22 mouse cellular contexts compared by ENCODE assay signal in the genomic region with DNA sequence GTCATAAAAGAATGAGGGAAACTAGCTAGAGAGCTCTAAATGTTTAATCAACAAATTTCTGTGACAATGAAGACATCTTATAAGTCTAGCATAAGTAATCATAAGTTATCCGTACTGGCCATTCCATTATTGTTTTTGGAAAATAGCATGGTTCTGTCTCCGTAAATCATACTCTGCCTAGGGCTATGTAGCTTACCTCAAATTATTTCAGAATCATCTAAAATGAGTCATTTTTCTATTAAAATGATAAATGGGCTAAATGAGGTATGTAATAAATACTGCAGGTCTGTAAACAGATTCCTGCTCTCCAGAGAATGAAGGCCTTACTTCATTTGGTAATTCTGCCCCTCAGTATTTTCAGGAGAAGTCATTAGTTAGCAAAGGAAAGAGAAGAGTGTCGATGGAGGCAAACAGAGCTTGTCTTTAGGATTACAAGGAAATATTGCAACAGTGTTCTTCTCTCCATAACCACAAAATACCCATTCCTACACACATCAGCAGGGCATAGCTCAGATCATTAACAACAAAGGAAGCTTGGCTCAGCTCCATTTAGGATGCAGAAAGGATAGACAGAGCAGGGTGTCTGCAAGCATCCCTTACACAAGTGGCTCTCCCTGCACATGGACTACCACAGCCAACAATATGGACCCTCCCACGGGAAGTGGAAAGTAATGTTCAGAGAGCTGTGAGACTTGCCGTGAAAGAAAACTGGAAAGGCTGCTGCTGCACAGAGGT.
"Had no signal": no experiment of that assay in that cellular context is flagged by ENCODE, and none has a peak within 500 bp of the region (broad histone marks: within the 10 kb centered on the region; RNA-seq: fewer than 3 reads in every experiment).

No protein-coding gene starts in this region.

- H3K27ac ChIP-seq: limb, embryonic 10.5 days; limb, embryonic 13.5 days; liver, embryonic 12.5 days; liver, embryonic 15.5 days; lung, embryonic 15.5 days; midbrain, embryonic 10.5 days; midbrain, embryonic 13.5 days; neural tube, embryonic 15.5 days; stomach, embryonic 15.5 days had no signal

- H3K27me3 ChIP-seq: limb, embryonic 13.5 days; liver, embryonic 12.5 days; liver, embryonic 15.5 days; lung, embryonic 15.5 days; megakaryocyte, embryonic 14.5 days; midbrain, embryonic 13.5 days; neural tube, embryonic 15.5 days; stomach, embryonic 15.5 days had no signal

- H3K36me3 ChIP-seq: limb, embryonic 10.5 days; limb, embryonic 13.5 days; liver, embryonic 15.5 days; lung, embryonic 15.5 days; midbrain, embryonic 10.5 days; midbrain, embryonic 13.5 days; neural tube, embryonic 15.5 days; stomach, embryonic 15.5 days had no signal

- ATAC-seq: liver, embryonic 12.5 days; midbrain, embryonic 13.5 days; midbrain, embryonic 16.5 days had no signal

- H3K9me3 ChIP-seq: limb, embryonic 10.5 days; limb, embryonic 13.5 days; liver, embryonic 12.5 days; liver, embryonic 15.5 days; lung, embryonic 15.5 days; megakaryocyte, embryonic 14.5 days; midbrain, embryonic 10.5 days; midbrain, embryonic 13.5 days; neural tube, embryonic 15.5 days; stomach, embryonic 15.5 days had no signal

- H3K4me3 ChIP-seq: limb, embryonic 10.5 days; limb, embryonic 13.5 days; liver, embryonic 12.5 days; liver, embryonic 15.5 days; lung, embryonic 15.5 days; megakaryocyte, embryonic 14.5 days; midbrain, embryonic 10.5 days; midbrain, embryonic 13.5 days; myocyte; neural tube, embryonic 15.5 days; stomach, embryonic 15.5 days had no signal

- H3K4me1 ChIP-seq: liver, embryonic 15.5 days; lung, embryonic 15.5 days had no signal

- H3K4me2 ChIP-seq: limb, embryonic 13.5 days; liver, embryonic 12.5 days; liver, embryonic 15.5 days; lung, embryonic 15.5 days; midbrain, embryonic 13.5 days; neural tube, embryonic 15.5 days; stomach, embryonic 15.5 days had no signal

- DNase-seq: kidney, adult 8-10 months; kidney, postnatal 36 days; liver; lung, adult 18-20 months; lung, postnatal 10 days; lung, postnatal 36 days; retina, postnatal 1 day; right cerebral cortex, postnatal 25 days; spleen, adult 18-20 months; thymus, postnatal 25 days had no signal

- H3K9ac ChIP-seq: limb, embryonic 13.5 days; liver, embryonic 12.5 days; liver, embryonic 15.5 days; lung, embryonic 15.5 days; midbrain, embryonic 13.5 days; neural tube, embryonic 15.5 days; stomach, embryonic 15.5 days had no signal
